Mouse (Mus musculus): Measurements from ENCODE around the gene Sesn2.

DNA sequence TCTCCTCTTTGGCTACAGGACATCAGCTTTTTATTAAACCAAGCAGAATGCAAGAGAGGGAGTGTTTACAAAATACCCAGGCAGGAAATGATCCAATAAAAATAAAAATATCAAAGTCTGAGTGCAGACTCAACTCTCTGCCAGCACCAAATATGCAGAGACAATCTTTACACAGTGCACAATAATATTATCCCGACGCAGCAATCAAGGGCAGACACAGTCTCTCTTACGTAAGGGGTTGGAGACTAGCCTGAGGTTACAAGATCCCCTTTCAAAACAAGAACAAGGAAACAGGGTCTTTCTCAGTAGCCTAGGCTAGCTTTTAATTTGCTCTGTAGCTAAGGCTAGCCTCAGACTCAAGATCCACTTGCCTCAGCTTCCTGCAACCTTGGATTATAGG is 21.8 kb downstream of the Sesn2 start:
- TF ChIP-seq CTCF (IDR thresholded peaks at IDR 0.05; ENCODE audit: extremely low read depth, insufficient read depth, low read length) (no peak), POLR2A (IDR thresholded peaks at IDR 0.05; ENCODE audit: extremely low read depth, insufficient read depth, low read length) (no peak)

All from cortical plate, adult 2 months (tissue).